16 mouse cellular contexts compared by ENCODE assay signal in the genomic region with DNA sequence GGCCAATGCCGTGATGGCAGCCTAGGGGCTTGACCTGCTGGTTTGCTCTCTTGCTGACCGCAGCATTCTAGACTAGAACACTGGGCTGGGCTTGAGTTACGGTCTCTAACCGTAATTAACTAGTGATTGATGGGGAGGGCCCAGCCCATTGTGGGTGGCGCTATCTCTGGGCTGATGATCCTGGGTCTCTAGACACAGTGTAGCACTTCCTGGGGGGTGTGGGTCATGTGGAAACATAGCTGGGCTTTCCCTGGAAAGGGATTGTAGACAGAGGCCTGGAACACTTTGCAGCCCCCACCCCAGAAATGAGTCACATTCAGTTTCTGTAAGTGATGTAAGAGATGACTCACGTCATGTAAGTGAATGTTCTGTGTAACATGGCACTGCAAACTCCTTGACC. TPM values are rescaled to one million over a fixed set of nuclear protein-coding genes. Genes with fewer than 3 reads are reported as not detected.
DNase-seq lines count a peak whose midpoint lies in the region; ATAC-seq and TF ChIP-seq lines count a peak whose summit lies in the region.
"Had no signal": no experiment of that assay in that cellular context is flagged by ENCODE, and none has a peak within 500 bp of the region (broad histone marks: within the 10 kb centered on the region; RNA-seq: fewer than 3 reads in every experiment).

No protein-coding gene starts in this region.

- H3K9me3 ChIP-seq in kidney, embryonic 16.5 days (ENCODE audit: low read length), result no peaks in the 10 kb centered on the region
- H3K9me3 ChIP-seq in CH12.LX (replicated peaks; ENCODE audit: low read length), result no peaks in the 10 kb centered on the region
- H3K9me3 ChIP-seq: heart, embryonic 10.5 days; lung, embryonic 15.5 days had no signal

- peak; percentile 39; the same call in 1 of the 2 replicates for TF ChIP-seq EP300 in CH12.LX (IDR thresholded peaks at IDR 0.05; ENCODE audit: low read length)

- TF ChIP-seq POLR2A in CH12.LX (IDR thresholded peaks at IDR 0.05; ENCODE audit: low read depth, low read length), result no peak

- 27% methylated on average over 6 of the region's 6 CpGs for WGBS in kidney, embryonic 16.5 days

- dilution Hi-C loops in CH12.LX (cut with MboI; ENCODE audit: extremely low pct_ligation_motif_present, extremely low pct_unique_long_range_greater_than_20kb, low sequenced_read_pairs), result no loop called here

- H3K4me3 ChIP-seq in kidney, embryonic 16.5 days (ENCODE audit: low read length), result no peak overlapping the region
- H3K4me3 ChIP-seq in CH12.LX (replicated peaks in 1 of 3; ENCODE audit: low read depth in 2 of 3, low read length in 2 of 3, poor library complexity in 1 of 3), result no peak overlapping the region
- H3K4me3 ChIP-seq: heart, embryonic 10.5 days; layer of hippocampus, adult 2 months; lung, embryonic 15.5 days had no signal

- H3K36me3 ChIP-seq in kidney, embryonic 16.5 days (ENCODE audit: insufficient read depth, low read length), result 0 out of 2 replicates have a peak, but pooled peaks cover 4% of the 10 kb centered on the region
- peaks cover 9 to 35% of the 10 kb centered on the region in 2 experiments for H3K36me3 ChIP-seq in CH12.LX (replicated peaks in 1 of 2; ENCODE audit: control insufficient read depth in 1 of 2, insufficient read depth in 1 of 2, low read length in 1 of 2)
- H3K36me3 ChIP-seq: lung, embryonic 15.5 days had no signal

- no peak overlapping the region for H3K9ac ChIP-seq in kidney, embryonic 16.5 days (replicated peaks; ENCODE audit: low read length)
- no peak overlapping the region for H3K9ac ChIP-seq in CH12.LX (ENCODE audit: insufficient read depth, low read depth)
- H3K9ac ChIP-seq: lung, embryonic 15.5 days had no signal

- no peak overlapping the region for H3K27ac ChIP-seq in kidney, embryonic 16.5 days (ENCODE audit: low read length)
- H3K27ac ChIP-seq in CH12.LX (ENCODE audit: insufficient read depth, low read depth), result no peak overlapping the region
- H3K27ac ChIP-seq: heart, embryonic 10.5 days; layer of hippocampus, adult 2 months; lung, embryonic 15.5 days had no signal

- ATAC-seq in kidney, embryonic 16.5 days (ENCODE audit: low FRiP score, low TSS enrichment), result peak; percentile 83; the same call in 1 of the 2 replicates
- ATAC-seq in Patski, result no peak
- ATAC-seq: activated CD4-positive, CD25-positive, alpha-beta regulatory T cell, adult 4 months; hindbrain, embryonic 16.5 days; midbrain, embryonic 16.5 days had no signal

- CTCF ChIA-PET in Patski (lab: Charles Lee), result interaction anchor here (1.2 kb wide), 1 partner anchor 12 kb away, joined by 4 read pairs; no protein-coding TSS in a partner anchor

- H3K4me1 ChIP-seq in kidney, embryonic 16.5 days (ENCODE audit: insufficient read depth, low read length), result peaks cover 5% of the 10 kb centered on the region
- H3K4me1 ChIP-seq in CH12.LX (ENCODE audit: control insufficient read depth in 1 of 2, insufficient read depth in 2 of 2), result peaks cover 0 to 5% of the 10 kb centered on the region in 2 experiments; a peak in 1 of 4 replicates
- H3K4me1 ChIP-seq: heart, embryonic 10.5 days; lung, embryonic 15.5 days had no signal

- TF ChIP-seq CTCF in CH12.LX (conservative IDR thresholded peaks at IDR 0.05 in 1 of 2, IDR thresholded peaks at IDR 0.05 in 1 of 2; ENCODE audit: low read depth in 2 of 2, low read length in 2 of 2) (no peak), Patski (IDR thresholded peaks at IDR 0.05) (no peak)

- POLR2A ChIA-PET in Patski (lab: Charles Lee), result no interaction called here

- no peaks in the 10 kb centered on the region for H3K27me3 ChIP-seq in kidney, embryonic 16.5 days (ENCODE audit: insufficient read depth, low read length)
- H3K27me3 ChIP-seq in CH12.LX (replicated peaks) (no peaks in the 10 kb centered on the region), Patski (no peaks in the 10 kb centered on the region)
- H3K27me3 ChIP-seq: lung, embryonic 15.5 days had no signal

- in situ Hi-C loops in CH12.LX (cut with MboI; ENCODE audit: low pct_ligation_motif_present, low pct_unique_long_range_greater_than_20kb, low sequenced_read_pairs) (no loop called here), Patski (cut with MboI; ENCODE audit: low pct_unique_long_range_greater_than_20kb) (no loop called here)

- TF ChIP-seq RAD21 in CH12.LX (IDR thresholded peaks at IDR 0.05; ENCODE audit: low read depth, low read length), result no peak

- H3K79me2 ChIP-seq in CH12.LX (replicated peaks; ENCODE audit: control insufficient read depth, extremely low read depth, insufficient read depth, poor library complexity, severe bottlenecking), result no peaks in the 10 kb centered on the region

- no peak overlapping the region for H3K4me2 ChIP-seq in kidney, embryonic 16.5 days (replicated peaks; ENCODE audit: low read depth, low read length)
- H3K4me2 ChIP-seq in CH12.LX (ENCODE audit: insufficient read depth, low read depth, poor library complexity, severe bottlenecking), result no peak overlapping the region
- H3K4me2 ChIP-seq: lung, embryonic 15.5 days had no signal

- DNase-seq in kidney, adult 11 months, result no peak
- DNase-seq in CH12.LX (ENCODE audit: extremely low read depth) (peak; percentile 9), Patski (ENCODE audit: low read depth, low spot score) (peak; percentile 19)
- peak; percentile 19 for DNase-seq in mesoderm, embryonic 11.5 days (ENCODE audit: low read depth, low spot score)
- no peak for DNase-seq in urinary bladder, adult 2 months (ENCODE audit: low spot score)
- DNase-seq in right cerebral cortex, postnatal 36 days (ENCODE audit: low spot score in 2 of 2), result no peak
- DNase-seq: cerebellum, adult 9-11 months; gastrocnemius, postnatal 14 days; right cerebral cortex, postnatal 14 days had no signal

TF ChIP-seq in CH12.LX, 34 proteins besides CTCF, POLR2A, EP300 and RAD21:
- TF ChIP-seq USF1 (IDR thresholded peaks at IDR 0.05; ENCODE audit: low read depth, low read length), result no peak
- no peak for TF ChIP-seq ZMIZ1 (IDR thresholded peaks at IDR 0.05; ENCODE audit: low read depth, low read length)
- TF ChIP-seq ETS1 (conservative IDR thresholded peaks at IDR 0.05; ENCODE audit: low read depth, low read length), result peak; percentile 21; the same call in 1 of the 2 replicates
- no peak for TF ChIP-seq E2F4 (IDR thresholded peaks at IDR 0.05; ENCODE audit: insufficient replicate concordance, low read depth, low read length)
- TF ChIP-seq CHD1 (IDR thresholded peaks at IDR 0.05; ENCODE audit: low read depth, low read length), result no peak
- TF ChIP-seq NELFE (IDR thresholded peaks at IDR 0.05; ENCODE audit: low read depth, low read length), result no peak
- TF ChIP-seq IRF4 (IDR thresholded peaks at IDR 0.05; ENCODE audit: low read depth, low read length), result peak; percentile 79
- no peak for TF ChIP-seq TCF12 (IDR thresholded peaks at IDR 0.05; ENCODE audit: low read depth, low read length)
- TF ChIP-seq ELF1 (IDR thresholded peaks at IDR 0.05; ENCODE audit: low read depth, low read length), result no peak
- no peak for TF ChIP-seq SIN3A (IDR thresholded peaks at IDR 0.05; ENCODE audit: low read length)
- no peak for TF ChIP-seq NRF1 (IDR thresholded peaks at IDR 0.05; ENCODE audit: low read depth, low read length)
- 0 out of 2 replicates have a peak, but pooled peaks have one; percentile 37 for TF ChIP-seq JUND (conservative IDR thresholded peaks at IDR 0.05; ENCODE audit: low read depth, low read length)
- TF ChIP-seq CHD2 (IDR thresholded peaks at IDR 0.05; ENCODE audit: low read length), result no peak
- peak; percentile 59 for TF ChIP-seq JUN (IDR thresholded peaks at IDR 0.05; ENCODE audit: insufficient read depth, low read depth, low read length)
- TF ChIP-seq KAT2A (IDR thresholded peaks at IDR 0.05; ENCODE audit: insufficient replicate concordance, low read length), result no peak
- TF ChIP-seq BHLHE40 (IDR thresholded peaks at IDR 0.05; ENCODE audit: low read depth, low read length), result 0 out of 2 replicates have a peak, but pooled peaks have one; percentile 11
- TF ChIP-seq MEF2A (IDR thresholded peaks at IDR 0.05; ENCODE audit: borderline replicate concordance, low read depth, low read length), result peak; percentile 51; the same call in 1 of the 2 replicates
- no peak for TF ChIP-seq GABPA (IDR thresholded peaks at IDR 0.05; ENCODE audit: insufficient replicate concordance, low read depth, low read length)
- TF ChIP-seq PAX5 (IDR thresholded peaks at IDR 0.05; ENCODE audit: low read length), result no peak
- TF ChIP-seq USF2 (conservative IDR thresholded peaks at IDR 0.05; ENCODE audit: low read depth, low read length), result no peak
- TF ChIP-seq RCOR1 (conservative IDR thresholded peaks at IDR 0.05; ENCODE audit: low read depth, low read length), result no peak

RNA-seq across cellular contexts. Expression of gene Rcl1, which starts 48.9 kb away (rescaled TPM):
- polyA plus RNA-seq in kidney, embryonic 16.5 days (2015; fragmentation: Nextera tagmentation; extraction: Ambion mirVana), result 65.4 and 66.0 TPM in 2 replicates
- total RNA-seq in CH12.LX (2012; rRNA removed), result 63.4 and 80.2 TPM in 2 replicates
- total RNA-seq in CH12.LX (2014; rRNA removed), result 103 and 109 TPM in 2 replicates
- polyA plus RNA-seq in CH12.LX (2012; ENCODE audit: insufficient read length, low read depth), result 104 and 126 TPM in 2 replicates
- 21.7 TPM for polyA plus RNA-seq in Patski (2021)
- polyA plus RNA-seq in urinary bladder, adult 2 months (2012; rRNA removed), result 20.6 and 21.5 TPM in 2 replicates

Comparison
In these comparisons a context has a peak if more than half of its experiments do, and no peak if none do; other contexts are left out.
1. DNase-seq: peak in CH12.LX (single experiment), Patski (single experiment) and mesoderm, embryonic 11.5 days (single experiment); none in kidney, adult 11 months (single experiment), urinary bladder, adult 2 months (single experiment) and right cerebral cortex, postnatal 36 days (0 of 2).